Mouse (Mus musculus): ENCODE results near the gene Faf2.

DNA sequence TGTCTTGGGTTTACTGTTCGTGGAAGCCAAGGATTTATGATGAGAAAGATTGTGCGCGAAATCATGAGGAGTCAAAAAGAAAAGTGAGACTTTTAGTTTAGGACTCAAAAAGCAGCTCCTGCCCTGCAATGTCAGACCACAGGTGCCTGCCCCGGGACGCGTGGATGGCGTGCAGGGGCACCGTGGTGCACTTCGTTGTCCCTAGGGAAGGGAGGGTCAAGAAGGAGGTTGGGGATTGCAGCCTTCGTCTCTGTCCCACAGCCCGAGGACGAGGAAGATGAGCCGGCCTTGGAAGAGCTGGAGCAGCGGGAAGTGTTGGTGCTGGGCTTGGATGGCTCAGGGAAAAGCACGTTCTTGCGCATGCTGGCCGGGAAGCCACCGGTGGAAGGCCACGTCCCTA, 46.1 kb upstream of the Faf2 start:
- TF ChIP-seq TCF3 (IDR thresholded peaks at IDR 0.05; ENCODE audit: insufficient read length, low read depth) (no peak), POLR2A (IDR thresholded peaks at IDR 0.05; ENCODE audit: insufficient read length, low read depth) (no peak), TCF12 (IDR thresholded peaks at IDR 0.05; ENCODE audit: insufficient read depth, poor library complexity, severe bottlenecking) (no peak), CEBPB (IDR thresholded peaks at IDR 0.05; ENCODE audit: insufficient read depth, poor library complexity, severe bottlenecking) (no peak), USF1 (IDR thresholded peaks at IDR 0.05; ENCODE audit: low read depth) (no peak), MYOD1 (IDR thresholded peaks at IDR 0.05; ENCODE audit: control insufficient read depth in 1 of 3, insufficient read length in 2 of 3, low read depth in 2 of 3) (no peak)
